Mouse (Mus musculus) testis, adult 2 months (tissue): ENCODE results near the gene C2cd4a. TPM values are rescaled to one million over a fixed set of nuclear protein-coding genes. Genes with fewer than 3 reads are reported as not detected.
A peak's percentile ranks its signal among the peaks of the same experiment; 100 is the strongest.

ENCODE experiments used
- H3K27ac ChIP-seq: fragments of 200-500 bp; 2 replicates; pipeline ENCODE4 v1.5.1; 2012; ENCODE audit warnings: low read depth, low read length; ENCODE audit not compliant: control insufficient read depth, insufficient read depth
- H3K27me3 ChIP-seq: fragments of 200-500 bp; 2 replicates; pipeline ENCODE4 v1.6.1; 2012; ENCODE audit warnings: mild to moderate bottlenecking, low read length, moderate library complexity; ENCODE audit not compliant: control insufficient read depth, insufficient read depth
- H3K36me3 ChIP-seq: fragments of 200-500 bp; 2 replicates; pipeline ENCODE4 v1.6.1; 2012; ENCODE audit warnings: mild to moderate bottlenecking, low read length; ENCODE audit not compliant: control insufficient read depth, insufficient read depth
- H3K4me1 ChIP-seq: fragments of 200-500 bp; 2 replicates; pipeline ENCODE4 v1.6.1; 2012; ENCODE audit warnings: low read length; ENCODE audit not compliant: control insufficient read depth, insufficient read depth
- H3K4me3 ChIP-seq: fragments of 200-500 bp; 2 replicates; pipeline ENCODE4 v1.5.1; 2012; ENCODE audit warnings: low read depth, mild to moderate bottlenecking, low read length, moderate library complexity, mixed read lengths; ENCODE audit not compliant: control insufficient read depth
- CTCF ChIP-seq: fragments of 200-500 bp; IDR thresholded peaks from 2 replicates; pipeline ENCODE4 v1.5.1; 2012; ENCODE audit warnings: low read depth, mild to moderate bottlenecking, inconsistent platforms, low read length, moderate library complexity; ENCODE audit not compliant: control insufficient read depth, insufficient read depth, insufficient replicate concordance
- POLR2A ChIP-seq: fragments of 200-500 bp; IDR thresholded peaks from 2 replicates; pipeline ENCODE4 v1.6.1; 2012; ENCODE audit warnings: low read depth, mild to moderate bottlenecking, inconsistent platforms, low read length, moderate library complexity; ENCODE audit not compliant: control insufficient read depth
- polyA plus RNA-seq: library from polyadenylated mRNA; depleted of rRNA; stranded (reverse); fragments of >200 nt; gene quantifications from 2 replicates; pipeline ENCODE4 v1.2.3, GENCODE M21; 2012

C2cd4a gene
- polyA plus RNA-seq, 1 experiment, result 0.10 TPM

GRCm38 (mm10) chr9:67847606-67848005, 15.5 kb upstream of the C2cd4a start:
- H3K27me3 ChIP-seq, result no peaks in the 10 kb centered on the region
- TF ChIP-seq CTCF (no peak), POLR2A (no peak)
- H3K36me3 ChIP-seq, result no peaks in the 10 kb centered on the region
- H3K27ac ChIP-seq, result no peak overlapping the region
- H3K4me1 ChIP-seq, result no peaks in the 10 kb centered on the region
- H3K4me3 ChIP-seq, result no peak overlapping the region

- Histone ChIP-seq H3K36me3 (no peaks in the 10 kb centered on the region), H3K27me3 (no peaks in the 10 kb centered on the region), H3K4me1 (0 out of 2 replicates have a peak, but pooled peaks cover 2% of the 10 kb centered on the region), H3K27ac (no peak overlapping the region), H3K4me3 (no peak overlapping the region)
- TF ChIP-seq POLR2A, result no peak
- TF ChIP-seq CTCF, result no peak
These were observed 14.0 kb upstream of the C2cd4a start for GRCm38 (mm10) chr9:67846089-67846488.

- Histone ChIP-seq H3K27me3 (no peaks in the 10 kb centered on the region), H3K36me3 (no peaks in the 10 kb centered on the region), H3K27ac (no peak overlapping the region), H3K4me1 (peaks cover 2% of the 10 kb centered on the region), H3K4me3 (no peak overlapping the region)
- TF ChIP-seq CTCF (no peak), POLR2A (no peak)
These were observed 13.5 kb upstream of the C2cd4a start for GRCm38 (mm10) chr9:67845648-67846047.

- Histone ChIP-seq H3K4me1 (peaks cover 7% of the 10 kb centered on the region), H3K27ac (no peak overlapping the region), H3K4me3 (no peak overlapping the region), H3K36me3 (no peaks in the 10 kb centered on the region), H3K27me3 (no peaks in the 10 kb centered on the region)
- TF ChIP-seq CTCF (no peak), POLR2A (no peak)
These were observed 12.9 kb upstream of the C2cd4a start for GRCm38 (mm10) chr9:67845012-67845411.

- Histone ChIP-seq H3K36me3 (no peaks in the 10 kb centered on the region), H3K27me3 (no peaks in the 10 kb centered on the region), H3K27ac (no peak overlapping the region), H3K4me3 (no peak overlapping the region), H3K4me1 (peaks cover 7% of the 10 kb centered on the region)
- TF ChIP-seq CTCF, result no peak
- TF ChIP-seq POLR2A, result no peak
These were observed 10.7 kb upstream of the C2cd4a start for GRCm38 (mm10) chr9:67842797-67843196.

GRCm38 (mm10) chr9:67839981-67840859, 8.1 kb upstream of the C2cd4a start, which contains the start of gene Vps13c:
Gene Vps13c (plus strand): TSS chr9:67840396.
- TF ChIP-seq POLR2A, result peak; percentile 36; the same call in 1 of the 2 replicates
- TF ChIP-seq CTCF, result no peak
- H3K36me3 ChIP-seq, result no peaks in the 10 kb centered on the region
- H3K27ac ChIP-seq, result peak within 1 kb of the TSS; percentile 80
- H3K4me1 ChIP-seq, result peaks cover 7% of the 10 kb centered on the region
- H3K4me3 ChIP-seq, result peak within 1 kb of the TSS; percentile 97
- H3K27me3 ChIP-seq, result no peaks in the 10 kb centered on the region

GRCm38 (mm10) chr9:67837311-67837710, 5.2 kb upstream of the C2cd4a start:
- H3K4me1 ChIP-seq, result peaks cover 8% of the 10 kb centered on the region
- no peak overlapping the region for H3K4me3 ChIP-seq
- no peaks in the 10 kb centered on the region for H3K27me3 ChIP-seq
- no peaks in the 10 kb centered on the region for H3K36me3 ChIP-seq
- TF ChIP-seq CTCF, result no peak
- TF ChIP-seq POLR2A, result no peak
- no peak overlapping the region for H3K27ac ChIP-seq

GRCm38 (mm10) chr9:67834535-67834934, 2.4 kb upstream of the C2cd4a start:
- peaks cover 8% of the 10 kb centered on the region for H3K4me1 ChIP-seq
- no peak overlapping the region for H3K27ac ChIP-seq
- TF ChIP-seq CTCF, result no peak
- no peak for TF ChIP-seq POLR2A
- no peaks in the 10 kb centered on the region for H3K36me3 ChIP-seq
- H3K4me3 ChIP-seq, result no peak overlapping the region
- H3K27me3 ChIP-seq, result no peaks in the 10 kb centered on the region
